Mouse (Mus musculus) forebrain, embryonic 12.5 days (tissue): ENCODE measurements around the gene Safb. TPM values are rescaled to one million over a fixed set of nuclear protein-coding genes. Genes with fewer than 3 reads are reported as not detected.

Experiments used
- ATAC-seq: fragments of 200-750 bp; cut with Nextera tagmentation; 2 replicates; pipeline ENCODE4 v1.8.0; 2017; ENCODE audit warnings: moderate TSS enrichment; ENCODE audit not compliant: low FRiP score
- H3K27ac ChIP-seq: fragments of 300-500 bp; sonication (generic); 2 replicates; pipeline ENCODE4 v1.5.1; 2016; ENCODE audit warnings: mild to moderate bottlenecking
- H3K27me3 ChIP-seq: fragments of 300-500 bp; sonication (generic); 2 replicates; pipeline ENCODE4 v1.6.1; 2016; ENCODE audit warnings: mild to moderate bottlenecking
- H3K36me3 ChIP-seq: fragments of 300-500 bp; sonication (generic); replicated peaks from 2 replicates; pipeline ENCODE4 v1.6.1; 2016; ENCODE audit warnings: mild to moderate bottlenecking
- H3K4me1 ChIP-seq: fragments of 300-500 bp; sonication (generic); 2 replicates; pipeline ENCODE4 v1.6.1; 2016
- H3K4me2 ChIP-seq: fragments of 300-500 bp; sonication (generic); 2 replicates; pipeline ENCODE4 v1.6.1; 2016; ENCODE audit warnings: mild to moderate bottlenecking, moderate library complexity
- H3K4me3 ChIP-seq: fragments of 300-500 bp; sonication (generic); replicated peaks from 2 replicates; pipeline ENCODE4 v1.5.1; 2016; ENCODE audit warnings: mild to moderate bottlenecking
- H3K9ac ChIP-seq: fragments of 300-500 bp; sonication (generic); 2 replicates; pipeline ENCODE4 v1.6.1; 2016; ENCODE audit warnings: mild to moderate bottlenecking
- H3K9me3 ChIP-seq: fragments of 300-500 bp; sonication (generic); 2 replicates; pipeline ENCODE4 v1.6.1; 2016
- WGBS: fragments of 180-500 bp; shearing (Covaris S2); methylation state at CpG from one replicate; pipeline ENCODE4 v1.1.7; 2016; 5-methylcytosine and 5-hydroxymethylcytosine counted together
- polyA plus RNA-seq: library from polyadenylated mRNA; unstranded; fragments of >200 nt; fragmentation: Nextera tagmentation; extraction: Ambion mirVana; gene quantifications from 2 replicates; pipeline ENCODE4 v1.2.1, GENCODE M21; 2016

Safb gene
- polyA plus RNA-seq, 1 experiment from 2014 or later, result 180 TPM

DNA sequence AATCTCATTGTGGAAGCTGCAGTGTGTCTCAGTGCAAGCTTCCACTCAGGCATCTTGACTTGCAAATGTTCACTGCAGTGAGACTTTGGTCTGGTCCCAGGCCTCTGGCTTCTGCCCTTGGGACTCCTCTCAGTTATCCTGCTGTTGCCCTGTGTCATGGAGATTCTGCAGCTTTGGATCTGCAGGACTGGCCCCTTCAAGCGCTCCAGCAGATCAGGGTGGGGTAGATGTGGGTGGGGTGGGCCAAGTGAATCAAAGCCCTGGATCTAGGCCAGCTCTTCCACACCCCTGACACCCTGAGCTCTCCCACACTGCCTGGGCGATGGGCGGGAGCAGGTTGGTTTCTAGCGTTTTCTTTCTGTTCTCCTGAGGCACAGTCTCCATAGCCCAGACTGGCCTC, 47.2 kb downstream of the Safb start:
- no peak for ATAC-seq
- Histone ChIP-seq H3K4me1 (peaks cover 11% of the 10 kb centered on the region), H3K4me2 (no peak overlapping the region), H3K9me3 (no peaks in the 10 kb centered on the region), H3K27me3 (peaks cover 6% of the 10 kb centered on the region; the same call in 1 of the 2 replicates), H3K27ac (no peak overlapping the region), H3K4me3 (no peak overlapping the region), H3K36me3 (no peaks in the 10 kb centered on the region), H3K9ac (no peak overlapping the region)
- WGBS, result 62% methylated on average over 4 of the region's 4 CpGs

DNA sequence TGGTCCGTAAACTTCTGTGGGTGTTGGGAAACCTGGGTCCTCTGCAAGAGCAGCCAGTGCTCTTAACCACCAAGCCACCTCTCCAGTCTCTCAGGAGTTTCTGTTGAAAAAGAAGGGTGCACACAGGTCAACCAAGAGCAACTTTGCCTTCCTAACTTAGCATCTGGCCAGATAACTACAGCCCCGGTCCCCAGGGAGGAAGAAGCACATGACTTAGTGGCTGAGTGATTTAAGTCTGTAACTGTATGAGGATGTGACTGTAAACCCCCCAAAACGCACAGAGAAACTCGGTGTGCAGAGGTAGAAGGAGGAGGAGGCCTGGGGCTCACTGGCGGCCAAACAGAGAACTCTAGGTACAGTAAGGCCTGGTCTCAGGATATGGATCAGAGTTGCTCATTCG, 49.4 kb downstream of the Safb start:
- H3K9me3 ChIP-seq, result no peaks in the 10 kb centered on the region
- no peak overlapping the region for H3K4me3 ChIP-seq
- H3K4me2 ChIP-seq, result no peak overlapping the region
- no peak for ATAC-seq
- 0 out of 2 replicates have a peak, but pooled peaks cover 2% of the 10 kb centered on the region for H3K27me3 ChIP-seq
- H3K27ac ChIP-seq, result no peak overlapping the region
- no peaks in the 10 kb centered on the region for H3K4me1 ChIP-seq
- WGBS, result 92% methylated on average over 6 of the region's 6 CpGs
- no peak overlapping the region for H3K9ac ChIP-seq
- no peaks in the 10 kb centered on the region for H3K36me3 ChIP-seq

DNA sequence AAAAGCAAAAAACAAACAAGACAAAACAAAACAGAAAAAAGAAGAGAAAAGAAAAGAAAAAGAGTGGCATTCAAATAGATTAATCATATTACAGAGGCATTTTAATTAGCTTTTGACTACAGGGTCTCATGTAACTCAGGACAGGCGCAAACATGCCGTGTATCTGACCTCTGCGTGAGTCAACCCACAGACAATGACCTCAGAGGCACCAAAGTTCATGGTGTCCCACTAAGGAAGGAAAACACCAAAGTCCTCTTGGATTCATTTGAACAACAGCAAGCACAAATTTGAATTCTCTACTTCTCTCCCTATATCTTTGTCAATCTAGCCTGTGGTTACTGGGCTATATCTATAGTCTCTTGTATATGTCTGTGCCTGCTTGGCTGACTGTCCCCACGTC, 58.6 kb downstream of the Safb start:
- WGBS, result 87% methylated on average over 4 of the region's 4 CpGs
- no peak for ATAC-seq
- H3K4me2 ChIP-seq, result no peak overlapping the region

DNA sequence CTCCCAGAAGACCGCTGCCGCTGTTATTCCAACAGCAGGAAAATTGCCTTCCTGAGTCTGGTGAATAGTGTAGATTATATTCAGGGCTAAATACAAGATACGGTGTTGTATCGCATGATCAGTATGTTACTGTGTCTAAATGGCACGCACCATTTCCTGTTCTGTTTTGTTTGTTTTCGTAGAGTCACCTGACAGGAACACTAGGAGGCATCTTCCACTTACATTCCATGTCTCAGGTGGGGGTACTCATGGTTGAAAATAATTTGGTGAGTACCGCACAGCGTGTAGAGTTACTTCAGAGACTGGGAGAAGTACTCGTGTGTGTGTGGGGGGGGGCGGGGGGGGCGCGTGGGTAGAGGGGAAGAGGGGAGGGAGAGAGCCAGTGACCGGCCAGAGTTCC, 62.9 kb downstream of the Safb start:
- Histone ChIP-seq H3K9ac (no peak overlapping the region), H3K4me2 (no peak overlapping the region), H3K27me3 (0 out of 2 replicates have a peak, but pooled peaks cover 5% of the 10 kb centered on the region), H3K27ac (no peak overlapping the region), H3K4me1 (no peaks in the 10 kb centered on the region), H3K9me3 (no peaks in the 10 kb centered on the region), H3K4me3 (no peak overlapping the region), H3K36me3 (no peaks in the 10 kb centered on the region)
- no peak for ATAC-seq
- WGBS, result 80% methylated on average over 10 of the region's 13 CpGs

More for the DNA sequence above, 58.6 kb downstream of the Safb start:
- no peaks in the 10 kb centered on the region for H3K9me3 ChIP-seq
- no peaks in the 10 kb centered on the region for H3K4me1 ChIP-seq
- H3K4me3 ChIP-seq, result no peak overlapping the region
- no peak overlapping the region for H3K9ac ChIP-seq
- H3K27me3 ChIP-seq, result no peaks in the 10 kb centered on the region
- H3K27ac ChIP-seq, result no peak overlapping the region
- no peaks in the 10 kb centered on the region for H3K36me3 ChIP-seq

DNA sequence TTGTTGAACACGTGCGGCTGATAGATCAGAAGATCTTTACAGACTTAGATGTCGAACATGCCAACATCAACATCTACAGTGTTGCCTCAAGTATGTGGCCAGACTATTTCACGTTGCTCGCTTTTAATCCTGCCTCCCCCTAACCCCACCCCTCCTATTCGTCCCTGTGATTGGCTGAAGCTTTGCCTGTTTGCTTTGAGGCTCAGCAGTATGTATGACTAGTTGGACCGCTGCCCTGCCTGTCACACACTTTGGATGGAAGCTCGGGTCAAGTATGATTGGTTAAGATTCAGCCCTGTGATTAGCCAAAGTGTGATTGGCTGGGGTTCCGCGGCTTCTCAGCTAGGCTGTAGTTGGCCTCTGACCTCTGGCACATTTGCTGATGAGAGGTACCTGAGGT, 67.2 kb downstream of the Safb start:
- ATAC-seq, result no peak
- Histone ChIP-seq H3K9me3 (no peaks in the 10 kb centered on the region), H3K4me1 (no peaks in the 10 kb centered on the region), H3K4me3 (no peak overlapping the region), H3K9ac (no peak overlapping the region), H3K4me2 (no peak overlapping the region), H3K36me3 (no peaks in the 10 kb centered on the region), H3K27me3 (peaks cover 5% of the 10 kb centered on the region; the same call in 1 of the 2 replicates), H3K27ac (no peak overlapping the region)
- WGBS, result 41% methylated on average over 10 of the region's 10 CpGs

DNA sequence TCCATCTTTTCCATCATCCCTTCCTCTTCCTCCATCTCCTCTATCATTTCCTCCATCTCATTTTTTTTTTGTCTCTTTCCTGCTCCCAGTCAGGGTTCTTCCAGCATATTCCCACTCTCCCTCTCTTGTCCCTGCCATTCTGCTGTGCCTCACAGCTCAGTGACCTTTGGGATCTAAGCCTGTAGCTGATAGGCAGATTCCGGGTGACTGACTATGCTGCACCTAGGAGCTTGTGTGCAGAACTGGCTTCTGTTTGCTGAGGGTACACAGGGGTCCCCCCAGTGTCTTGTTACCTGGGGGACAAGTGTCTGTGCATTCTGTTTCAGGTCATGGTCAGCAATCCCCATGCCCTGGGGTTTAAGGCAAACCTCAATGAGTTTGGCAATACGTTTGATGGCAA, 70.1 kb downstream of the Safb start:
- Histone ChIP-seq H3K4me1 (no peaks in the 10 kb centered on the region), H3K9ac (no peak overlapping the region), H3K4me2 (no peak overlapping the region), H3K27me3 (no peaks in the 10 kb centered on the region; the same call in 1 of the 2 replicates), H3K4me3 (no peak overlapping the region), H3K27ac (no peak overlapping the region), H3K36me3 (no peaks in the 10 kb centered on the region), H3K9me3 (no peaks in the 10 kb centered on the region)
- WGBS, result 75% methylated on average over 2 of the region's 2 CpGs
- ATAC-seq, result no peak

DNA sequence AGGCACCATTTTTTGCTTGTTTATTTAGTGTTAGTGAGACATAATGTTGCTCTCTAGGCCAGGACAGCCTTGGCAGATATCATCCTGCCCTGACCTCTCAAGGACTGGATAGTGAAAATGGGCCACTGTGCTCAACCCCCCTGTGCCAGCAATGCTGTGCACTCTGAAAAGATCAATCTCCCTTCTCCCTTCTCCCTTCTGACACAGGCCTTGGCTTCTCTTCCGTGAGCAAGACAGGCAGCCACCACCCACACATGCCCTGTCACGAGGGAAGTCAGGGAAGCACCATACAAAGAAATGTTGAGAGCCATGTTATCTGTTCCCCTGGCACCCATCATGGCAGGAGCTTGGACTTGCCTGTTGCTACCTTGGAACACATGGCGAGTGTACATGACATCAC, 70.7 kb downstream of the Safb start:
- Histone ChIP-seq H3K4me3 (no peak overlapping the region), H3K27me3 (no peaks in the 10 kb centered on the region; the same call in 1 of the 2 replicates), H3K4me1 (no peaks in the 10 kb centered on the region), H3K4me2 (no peak overlapping the region), H3K9me3 (no peaks in the 10 kb centered on the region), H3K9ac (no peak overlapping the region), H3K36me3 (no peaks in the 10 kb centered on the region), H3K27ac (no peak overlapping the region)
- ATAC-seq, result no peak
- WGBS, result 81% methylated on average over 3 of the region's 3 CpGs

Other genes with a start within 250 kb of the Safb start
- 330 and 331 TPM in 2 replicates for gene Ptprs, start 108.3 kb upstream of the Safb start, polyA plus RNA-seq
- gene Znrf4, start 72.4 kb upstream of the Safb start, polyA plus RNA-seq, result not detected in 2 replicates
- 0.87 and 1.4 TPM in 2 replicates for gene Gm20219, start 30.4 kb upstream of the Safb start, polyA plus RNA-seq
- gene Safb2, start 240 bp upstream of the Safb start, polyA plus RNA-seq, result 100 and 104 TPM in 2 replicates
- gene 2410015M20Rik, start 24.9 kb downstream of the Safb start, polyA plus RNA-seq, result 170 and 173 TPM in 2 replicates
- 1,181 and 1,289 TPM in 2 replicates for gene Rpl36, start 28.6 kb downstream of the Safb start, polyA plus RNA-seq
- gene Lonp1, start 42.1 kb downstream of the Safb start, polyA plus RNA-seq, result 54.4 and 55.0 TPM in 2 replicates
- gene Catsperd, start 43.3 kb downstream of the Safb start, polyA plus RNA-seq, result 0.42 and 0.77 TPM in 2 replicates
- 119 and 121 TPM in 2 replicates for gene Ranbp3, start 88.5 kb downstream of the Safb start, polyA plus RNA-seq
- 316 and 323 TPM in 2 replicates for gene Ndufa11, start 132.9 kb downstream of the Safb start, polyA plus RNA-seq
- gene Vmac, start 133.2 kb downstream of the Safb start, polyA plus RNA-seq, result 15.3 and 15.9 TPM in 2 replicates
- 3.2 and 5.9 TPM in 2 replicates for gene Nrtn, start 172.7 kb downstream of the Safb start, polyA plus RNA-seq
- 46.6 and 49.4 TPM in 2 replicates for gene Dus3l, start 179.9 kb downstream of the Safb start, polyA plus RNA-seq
- 1.2 and 1.3 TPM in 2 replicates for gene Prr22, start 185.4 kb downstream of the Safb start, polyA plus RNA-seq
- gene Rfx2, start 246.2 kb downstream of the Safb start, polyA plus RNA-seq, result 7.2 and 7.8 TPM in 2 replicates